Mouse (Mus musculus) limb, embryonic 13.5 days (tissue): ENCODE data around the gene Fxyd5. TPM values are rescaled to one million over a fixed set of nuclear protein-coding genes. Genes with fewer than 3 reads are reported as not detected.

Experiments used
- ATAC-seq: fragments of 200-750 bp; cut with Nextera tagmentation; 2 replicates; pipeline ENCODE4 v1.8.0; 2017; ENCODE audit warnings: low read depth, moderate number of reproducible peaks, moderate TSS enrichment; ENCODE audit not compliant: low FRiP score
- H3K27ac ChIP-seq: fragments of 300-500 bp; sonication (generic); 2 replicates; pipeline ENCODE4 v1.5.1; 2015; ENCODE audit warnings: inconsistent platforms, mild to moderate bottlenecking, moderate library complexity
- H3K27me3 ChIP-seq: fragments of 300-500 bp; sonication (generic); 2 replicates; pipeline ENCODE4 v1.6.1; 2015; ENCODE audit warnings: mild to moderate bottlenecking, inconsistent platforms
- H3K36me3 ChIP-seq: fragments of 300-500 bp; sonication (generic); 2 replicates; pipeline ENCODE4 v1.6.1; 2015; ENCODE audit warnings: inconsistent platforms, mild to moderate bottlenecking, moderate library complexity
- H3K4me1 ChIP-seq: fragments of 300-500 bp; sonication (generic); 2 replicates; pipeline ENCODE4 v1.6.1; 2015; ENCODE audit warnings: inconsistent platforms
- H3K4me2 ChIP-seq: fragments of 300-500 bp; sonication (generic); replicated peaks from 2 replicates; pipeline ENCODE4 v1.6.1; 2015; ENCODE audit warnings: inconsistent platforms, mild to moderate bottlenecking, moderate library complexity
- H3K4me3 ChIP-seq: fragments of 300-500 bp; sonication (generic); 2 replicates; pipeline ENCODE4 v1.5.1; 2015; ENCODE audit warnings: moderate library complexity, mild to moderate bottlenecking, inconsistent platforms
- H3K9ac ChIP-seq: fragments of 300-500 bp; sonication (generic); 2 replicates; pipeline ENCODE4 v1.6.1; 2015; ENCODE audit warnings: mild to moderate bottlenecking, inconsistent platforms
- H3K9me3 ChIP-seq: fragments of 300-500 bp; sonication (generic); 2 replicates; pipeline ENCODE4 v1.6.1; 2016; ENCODE audit warnings: inconsistent platforms
- WGBS: fragments of 180-500 bp; shearing (Covaris S2); methylation state at CpG from one replicate; pipeline ENCODE4 v1.1.7; 2015; 5-methylcytosine and 5-hydroxymethylcytosine counted together
- polyA plus RNA-seq: library from polyadenylated mRNA; unstranded; fragments of >200 nt; fragmentation: Nextera tagmentation; extraction: Ambion mirVana; gene quantifications from 2 replicates; pipeline ENCODE4 v1.2.1, GENCODE M21; 2015

Gene Fxyd5
- polyA plus RNA-seq, 1 experiment from 2014 or later = 17.1 TPM

GRCm38 (mm10) chr7:31077885-31078445 lies 35.7 kb upstream of the Fxyd5 start:
- peaks cover 23% of the 10 kb centered on the region for H3K4me1 ChIP-seq
- H3K4me3 ChIP-seq = no peak overlapping the region
- no peak overlapping the region for H3K9ac ChIP-seq
- H3K27ac ChIP-seq = 0 out of 2 replicates have a peak overlapping the region, but pooled peaks have one; percentile 59
- H3K27me3 ChIP-seq = no peaks in the 10 kb centered on the region
- H3K4me2 ChIP-seq = peak overlapping the region; percentile 19
- no peaks in the 10 kb centered on the region for H3K9me3 ChIP-seq
- no peaks in the 10 kb centered on the region for H3K36me3 ChIP-seq
- 39% methylated on average over 5 of the region's 5 CpGs for WGBS
- peak; percentile 3; the same call in 1 of the 2 replicates for ATAC-seq

GRCm38 (mm10) chr7:31077470-31077869 lies 35.2 kb upstream of the Fxyd5 start:
- Histone ChIP-seq H3K36me3 (no peaks in the 10 kb centered on the region), H3K4me3 (no peak overlapping the region), H3K27me3 (no peaks in the 10 kb centered on the region), H3K4me1 (peaks cover 23% of the 10 kb centered on the region), H3K9me3 (no peaks in the 10 kb centered on the region), H3K9ac (no peak overlapping the region), H3K4me2 (peak overlapping the region; percentile 19), H3K27ac (peak overlapping the region; percentile 59; the same call in 1 of the 2 replicates)
- ATAC-seq = peak; percentile 69
- WGBS = 48% methylated on average over 6 of the region's 6 CpGs

- Histone ChIP-seq H3K9me3 (no peaks in the 10 kb centered on the region), H3K4me2 (peak within 1 kb of the TSS; percentile 41), H3K27ac (peak within 1 kb of the TSS; percentile 40; the same call in 1 of the 2 replicates), H3K4me1 (peaks cover 23% of the 10 kb centered on the region), H3K9ac (no peak within 1 kb of the TSS), H3K4me3 (peak within 1 kb of the TSS; percentile 7; the same call in 1 of the 2 replicates), H3K36me3 (no peaks in the 10 kb centered on the region), H3K27me3 (no peaks in the 10 kb centered on the region)
- WGBS = 43% methylated on average over 5 of the region's 5 CpGs
- no peak for ATAC-seq
Measured at GRCm38 (mm10) chr7:31076492-31076891, 34.2 kb upstream of the Fxyd5 start, which contains the start of gene Fxyd3. Fxyd3 (minus strand) TSS chr7:31076704.

- no peak overlapping the region for H3K27ac ChIP-seq
- H3K9ac ChIP-seq = no peak overlapping the region
- ATAC-seq = no peak
- no peak overlapping the region for H3K4me2 ChIP-seq
- H3K27me3 ChIP-seq = no peaks in the 10 kb centered on the region
- no peak overlapping the region for H3K4me3 ChIP-seq
- no peaks in the 10 kb centered on the region for H3K9me3 ChIP-seq
- peaks cover 23% of the 10 kb centered on the region for H3K4me1 ChIP-seq
- H3K36me3 ChIP-seq = no peaks in the 10 kb centered on the region
- 69% methylated on average over 5 of the region's 5 CpGs for WGBS
Measured at GRCm38 (mm10) chr7:31074713-31075069, 32.4 kb upstream of the Fxyd5 start.

GRCm38 (mm10) chr7:31074061-31074712 lies 31.9 kb upstream of the Fxyd5 start:
- Histone ChIP-seq H3K27ac (no peak overlapping the region), H3K4me3 (no peak overlapping the region), H3K4me2 (no peak overlapping the region), H3K4me1 (peaks cover 23% of the 10 kb centered on the region), H3K27me3 (no peaks in the 10 kb centered on the region), H3K36me3 (no peaks in the 10 kb centered on the region), H3K9me3 (no peaks in the 10 kb centered on the region), H3K9ac (no peak overlapping the region)
- 51% methylated on average over 7 of the region's 7 CpGs for WGBS
- no peak for ATAC-seq

- Histone ChIP-seq H3K27ac (no peak overlapping the region), H3K36me3 (no peaks in the 10 kb centered on the region), H3K4me3 (no peak overlapping the region), H3K4me2 (no peak overlapping the region), H3K9ac (no peak overlapping the region), H3K27me3 (no peaks in the 10 kb centered on the region), H3K4me1 (peaks cover 27% of the 10 kb centered on the region), H3K9me3 (no peaks in the 10 kb centered on the region)
- ATAC-seq = no peak
Measured at GRCm38 (mm10) chr7:31073546-31073945, 31.3 kb upstream of the Fxyd5 start.

- Histone ChIP-seq H3K27me3 (no peaks in the 10 kb centered on the region), H3K9ac (no peak overlapping the region), H3K9me3 (no peaks in the 10 kb centered on the region), H3K27ac (no peak overlapping the region), H3K36me3 (no peaks in the 10 kb centered on the region), H3K4me1 (peaks cover 33% of the 10 kb centered on the region), H3K4me2 (no peak overlapping the region), H3K4me3 (no peak overlapping the region)
- ATAC-seq = no peak
- 28% methylated on average over 9 of the region's 9 CpGs for WGBS
Measured at GRCm38 (mm10) chr7:31072326-31072725, 30.0 kb upstream of the Fxyd5 start.

GRCm38 (mm10) chr7:31070324-31070723 lies 28.0 kb upstream of the Fxyd5 start:
- WGBS = 78% methylated on average over 6 of the region's 6 CpGs
- H3K9ac ChIP-seq = no peak overlapping the region
- peaks cover 20% of the 10 kb centered on the region for H3K4me1 ChIP-seq
- H3K4me3 ChIP-seq = no peak overlapping the region
- no peak for ATAC-seq
- H3K4me2 ChIP-seq = no peak overlapping the region
- no peaks in the 10 kb centered on the region for H3K27me3 ChIP-seq
- H3K9me3 ChIP-seq = no peaks in the 10 kb centered on the region
- H3K36me3 ChIP-seq = no peaks in the 10 kb centered on the region
- no peak overlapping the region for H3K27ac ChIP-seq

- H3K4me1 ChIP-seq = peaks cover 20% of the 10 kb centered on the region
- no peak overlapping the region for H3K9ac ChIP-seq
- ATAC-seq = no peak
- H3K9me3 ChIP-seq = no peaks in the 10 kb centered on the region
- 79% methylated on average over 14 of the region's 14 CpGs for WGBS
- H3K4me2 ChIP-seq = no peak overlapping the region
- H3K4me3 ChIP-seq = no peak overlapping the region
- no peaks in the 10 kb centered on the region for H3K27me3 ChIP-seq
- no peaks in the 10 kb centered on the region for H3K36me3 ChIP-seq
- H3K27ac ChIP-seq = no peak overlapping the region
Measured at GRCm38 (mm10) chr7:31069491-31069890, 27.2 kb upstream of the Fxyd5 start.

GRCm38 (mm10) chr7:31067836-31068235 lies 25.6 kb upstream of the Fxyd5 start:
- Histone ChIP-seq H3K27me3 (no peaks in the 10 kb centered on the region), H3K4me2 (no peak overlapping the region), H3K9ac (no peak overlapping the region), H3K4me1 (peaks cover 20% of the 10 kb centered on the region), H3K9me3 (no peaks in the 10 kb centered on the region), H3K27ac (peak overlapping the region; percentile 75), H3K36me3 (no peaks in the 10 kb centered on the region), H3K4me3 (no peak overlapping the region)
- ATAC-seq = peak; percentile 86
- WGBS = 26% methylated on average over 5 of the region's 5 CpGs

GRCm38 (mm10) chr7:31063074-31063560 lies 20.8 kb upstream of the Fxyd5 start:
- Histone ChIP-seq H3K9me3 (no peaks in the 10 kb centered on the region), H3K4me1 (peaks cover 12% of the 10 kb centered on the region), H3K9ac (no peak overlapping the region), H3K27ac (no peak overlapping the region), H3K4me2 (no peak overlapping the region), H3K27me3 (no peaks in the 10 kb centered on the region), H3K4me3 (no peak overlapping the region), H3K36me3 (no peaks in the 10 kb centered on the region)
- 88% methylated on average over 12 of the region's 12 CpGs for WGBS
- ATAC-seq = no peak

GRCm38 (mm10) chr7:31060621-31061010 lies 18.3 kb upstream of the Fxyd5 start:
- Histone ChIP-seq H3K27ac (no peak overlapping the region), H3K4me2 (no peak overlapping the region), H3K27me3 (no peaks in the 10 kb centered on the region), H3K4me1 (no peaks in the 10 kb centered on the region; the same call in 1 of the 2 replicates), H3K4me3 (no peak overlapping the region), H3K9ac (no peak overlapping the region), H3K9me3 (no peaks in the 10 kb centered on the region), H3K36me3 (no peaks in the 10 kb centered on the region)
- WGBS = 85% methylated on average over 7 of the region's 7 CpGs
- no peak for ATAC-seq
